Mouse (Mus musculus): ENCODE results near the gene Gm11077. TPM values are rescaled to one million over a fixed set of nuclear protein-coding genes. Genes with fewer than 3 reads are reported as not detected.

Gm11077 gene
- polyA plus RNA-seq (2016; fragmentation: Nextera tagmentation; extraction: Ambion mirVana): not detected in 2 replicates

DNA sequence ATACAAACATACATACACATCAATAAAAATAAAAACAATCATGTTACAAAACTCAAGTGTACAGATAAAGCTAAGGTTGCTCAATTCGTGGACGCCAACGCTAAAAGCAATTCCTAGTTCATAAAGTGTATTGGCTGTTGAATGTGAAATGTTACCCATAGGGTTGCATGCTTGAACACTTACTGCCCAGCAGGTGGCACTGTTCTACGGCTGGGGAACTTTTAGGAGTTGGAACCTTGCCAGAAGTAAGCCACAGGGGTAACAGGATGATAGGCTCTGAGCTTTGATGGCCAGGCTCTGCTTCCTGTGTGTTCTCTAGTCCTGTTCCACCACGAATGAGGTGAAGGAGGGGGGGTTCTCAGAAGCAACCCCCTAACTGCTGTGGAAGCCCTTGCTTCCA is at the start of gene Gm11077:
Gene Gm11077, plus strand, starts transcription at position 13 of the 400 bp plus-strand sequence.
- H3K4me3 ChIP-seq: no peak within 1 kb of the TSS
- H3K4me1 ChIP-seq: 0 out of 2 replicates have a peak, but pooled peaks cover 2% of the 10 kb centered on the region
- peaks cover 3% of the 10 kb centered on the region; the same call in 1 of the 2 replicates for H3K9me3 ChIP-seq
- 89% methylated on average over 5 of the region's 5 CpGs for WGBS
- H3K36me3 ChIP-seq: no peaks in the 10 kb centered on the region
- no peak within 1 kb of the TSS for H3K27ac ChIP-seq
- DNase-seq (ENCODE audit: low spot score): no peak
- H3K27me3 ChIP-seq (ENCODE audit: insufficient read depth, poor library complexity, severe bottlenecking): no peaks in the 10 kb centered on the region

DNA sequence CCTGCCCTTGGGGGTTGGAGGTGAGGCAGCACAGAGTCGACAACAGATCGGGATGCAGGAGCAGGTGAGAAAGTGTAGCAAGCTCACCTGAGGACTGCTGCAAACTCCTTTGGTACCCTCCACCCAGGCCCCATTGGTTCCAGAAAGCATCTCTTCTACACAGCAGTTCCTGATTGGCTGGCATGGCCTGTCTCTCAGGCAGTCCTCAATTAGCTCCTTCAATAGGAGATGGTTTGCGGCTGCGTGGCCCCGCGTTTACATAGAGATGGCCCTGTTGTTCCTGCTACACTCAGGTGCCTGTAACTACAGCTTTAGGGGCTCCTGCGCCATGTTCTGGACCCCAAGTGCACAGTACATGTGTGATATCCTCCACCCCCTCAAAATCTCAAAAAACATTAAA is 48.4 kb upstream of the Gm11077 start:
- WGBS: 54% methylated on average over 7 of the region's 7 CpGs
- Histone ChIP-seq H3K4me1 (peaks cover 41% of the 10 kb centered on the region), H3K9me3 (no peaks in the 10 kb centered on the region), H3K36me3 (no peaks in the 10 kb centered on the region), H3K27ac (no peak overlapping the region), H3K4me3 (no peak overlapping the region), H3K27me3 (ENCODE audit: insufficient read depth, poor library complexity, severe bottlenecking) (no peaks in the 10 kb centered on the region)
- DNase-seq (ENCODE audit: low spot score): no peak

DNA sequence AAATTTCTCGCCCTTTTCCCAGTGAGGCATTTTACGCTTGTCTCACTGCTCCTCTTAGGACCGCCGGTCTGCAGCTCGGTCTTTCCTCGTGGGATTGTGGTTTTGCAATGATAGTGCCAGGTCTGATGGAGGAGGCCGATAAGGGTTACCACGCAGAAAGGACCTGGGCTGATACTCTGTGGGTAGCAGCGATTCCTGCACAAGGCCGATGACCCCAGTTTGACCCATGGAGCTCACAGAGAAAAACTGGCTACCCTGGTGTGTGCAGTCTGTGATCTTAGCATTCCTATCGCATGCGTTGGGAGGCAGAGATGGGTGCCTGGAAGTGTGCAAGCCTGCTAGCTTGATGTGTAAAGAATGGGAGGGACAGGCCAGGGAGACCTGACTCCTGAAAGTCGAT is 46.3 kb upstream of the Gm11077 start:
- Histone ChIP-seq H3K9me3 (no peaks in the 10 kb centered on the region), H3K4me1 (peaks cover 38% of the 10 kb centered on the region), H3K36me3 (no peaks in the 10 kb centered on the region), H3K27me3 (ENCODE audit: insufficient read depth, poor library complexity, severe bottlenecking) (no peaks in the 10 kb centered on the region), H3K4me3 (no peak overlapping the region), H3K27ac (0 out of 2 replicates have a peak overlapping the region, but pooled peaks have one; percentile 36)
- 40% methylated on average over 13 of the region's 13 CpGs for WGBS
- DNase-seq (ENCODE audit: low spot score): no peak

DNA sequence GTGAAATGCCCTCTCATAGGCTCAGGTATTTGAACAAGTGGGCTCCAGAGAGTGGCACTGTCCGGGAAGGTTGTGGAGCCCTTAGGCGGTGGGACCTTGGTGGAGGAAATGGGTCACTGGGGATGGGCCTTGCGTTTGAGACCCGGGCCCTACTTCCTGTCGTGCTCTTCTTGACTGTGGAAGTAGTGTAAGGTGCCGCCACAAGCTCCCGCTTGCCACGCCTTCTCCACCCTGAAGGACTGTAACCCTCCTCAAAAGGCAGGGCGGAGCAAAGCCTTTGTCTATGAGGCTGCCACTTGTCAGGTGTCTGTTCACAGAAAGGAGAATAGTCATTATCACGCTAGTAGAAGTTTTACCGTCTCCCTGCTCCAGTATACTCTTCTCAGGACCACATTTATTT is 44.7 kb upstream of the Gm11077 start:
- WGBS: 84% methylated on average over 11 of the region's 11 CpGs
- peaks cover 27% of the 10 kb centered on the region for H3K4me1 ChIP-seq
- H3K27ac ChIP-seq: no peak overlapping the region

DNA sequence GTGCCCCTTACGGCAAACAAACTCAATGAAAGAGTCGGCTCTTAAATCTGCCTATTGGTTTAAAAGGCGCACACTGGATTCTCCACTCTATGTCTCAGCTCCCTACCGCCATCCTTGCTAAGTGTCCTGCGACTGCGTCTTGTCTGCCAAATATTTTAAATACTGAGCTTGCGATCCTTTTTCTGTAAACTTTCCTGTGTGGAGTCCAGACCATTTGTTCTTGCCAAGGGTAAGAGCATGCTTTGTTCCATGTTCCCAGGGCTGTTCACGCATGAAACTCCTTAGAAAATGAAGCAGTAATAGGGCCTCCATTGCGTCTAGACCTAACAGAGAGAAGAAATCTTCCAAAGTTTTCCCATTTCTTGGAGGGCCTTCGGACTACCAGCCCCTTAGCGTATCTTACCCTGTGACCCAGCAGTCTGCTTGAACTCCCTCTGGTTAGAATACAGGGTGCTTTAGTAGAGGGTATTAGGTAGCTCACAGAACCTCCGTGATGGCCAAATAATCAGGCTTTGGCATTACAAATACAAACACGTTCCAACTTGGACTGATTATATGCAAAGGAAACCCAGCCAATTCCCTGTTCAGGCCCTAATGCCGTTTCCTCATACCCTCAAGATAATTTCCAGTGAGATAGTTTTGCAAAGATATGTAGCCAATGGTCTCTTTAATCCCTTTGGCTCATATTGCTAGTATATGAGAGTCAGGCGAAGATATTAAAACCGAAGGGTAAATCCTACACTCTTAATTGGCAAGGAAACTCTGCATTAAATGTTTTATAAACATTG is 39.3 kb upstream of the Gm11077 start:
- WGBS: 86% methylated on average over 16 of the region's 16 CpGs
- Histone ChIP-seq H3K4me1 (no peaks in the 10 kb centered on the region), H3K27me3 (ENCODE audit: insufficient read depth, poor library complexity, severe bottlenecking) (no peaks in the 10 kb centered on the region), H3K9me3 (no peaks in the 10 kb centered on the region), H3K4me3 (no peak overlapping the region), H3K27ac (no peak overlapping the region), H3K36me3 (no peaks in the 10 kb centered on the region)
- DNase-seq (ENCODE audit: low spot score): no peak

More for the DNA sequence above, 44.7 kb upstream of the Gm11077 start:
- Histone ChIP-seq H3K4me3 (no peak overlapping the region), H3K36me3 (no peaks in the 10 kb centered on the region), H3K9me3 (no peaks in the 10 kb centered on the region), H3K27me3 (ENCODE audit: insufficient read depth, poor library complexity, severe bottlenecking) (no peaks in the 10 kb centered on the region)
- no peak for DNase-seq (ENCODE audit: low spot score)

DNA sequence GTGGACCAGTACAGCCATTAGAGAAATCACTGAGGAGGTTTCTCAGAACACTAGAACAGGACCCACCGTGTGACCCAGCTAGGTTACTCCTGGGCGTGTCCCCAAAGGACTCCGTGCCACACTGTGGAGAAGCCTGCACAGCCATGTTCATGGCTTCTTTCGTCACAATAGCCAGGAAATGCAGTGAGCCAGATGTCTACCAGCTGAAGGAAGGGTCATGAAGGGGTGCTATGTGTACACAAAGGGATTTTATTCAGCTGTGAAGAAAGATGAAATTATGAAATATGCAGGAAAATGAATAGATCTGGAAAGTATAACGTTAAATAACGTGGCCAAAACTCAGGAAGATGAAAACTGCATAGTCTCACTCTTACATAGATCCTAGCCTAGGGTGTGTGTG is 36.9 kb upstream of the Gm11077 start:
- H3K27ac ChIP-seq: no peak overlapping the region
- no peaks in the 10 kb centered on the region for H3K36me3 ChIP-seq
- DNase-seq (ENCODE audit: low spot score): no peak
- H3K9me3 ChIP-seq: no peaks in the 10 kb centered on the region
- H3K4me3 ChIP-seq: no peak overlapping the region
- WGBS: 87% methylated on average over 6 of the region's 6 CpGs
- H3K27me3 ChIP-seq (ENCODE audit: insufficient read depth, poor library complexity, severe bottlenecking): no peaks in the 10 kb centered on the region
- no peaks in the 10 kb centered on the region for H3K4me1 ChIP-seq

DNA sequence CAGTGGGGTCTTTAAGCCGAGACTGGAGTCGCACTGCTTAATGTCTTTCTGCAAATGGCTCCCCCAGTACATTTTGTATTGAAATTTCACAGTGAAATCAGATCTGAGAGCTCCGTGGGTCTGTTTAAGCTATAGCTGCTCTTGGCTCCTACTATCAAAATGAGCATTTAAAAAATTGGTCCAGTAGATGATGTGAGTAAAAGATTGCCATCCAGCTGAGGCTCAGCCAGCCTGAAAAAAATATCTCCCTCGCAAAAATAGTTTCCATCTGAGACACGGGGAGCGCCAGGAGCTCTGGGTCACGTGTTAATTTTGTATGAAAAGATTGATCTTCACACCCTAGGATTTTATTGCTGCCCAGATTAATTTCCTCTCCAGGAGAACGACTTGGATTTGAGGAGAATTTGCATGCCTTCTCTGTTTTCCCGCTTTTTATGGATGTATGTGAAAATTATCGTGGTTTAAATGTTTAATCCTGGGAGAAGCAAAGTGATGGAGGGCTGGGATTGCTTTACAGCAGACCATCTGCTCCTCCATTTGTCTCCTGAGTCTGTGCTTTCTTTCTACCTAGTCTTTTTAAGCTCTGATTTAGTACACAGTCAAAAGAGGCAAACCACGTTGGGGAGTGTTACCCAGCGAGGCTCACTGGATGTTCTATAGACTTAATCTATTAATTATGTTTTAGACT is 32.7 kb upstream of the Gm11077 start:
- no peaks in the 10 kb centered on the region for H3K27me3 ChIP-seq (ENCODE audit: insufficient read depth, poor library complexity, severe bottlenecking)
- no peaks in the 10 kb centered on the region for H3K9me3 ChIP-seq
- H3K4me1 ChIP-seq: no peaks in the 10 kb centered on the region
- no peak overlapping the region for H3K4me3 ChIP-seq
- WGBS: 78% methylated on average over 12 of the region's 12 CpGs
- no peak overlapping the region for H3K27ac ChIP-seq
- no peak for DNase-seq (ENCODE audit: low spot score)
- no peaks in the 10 kb centered on the region for H3K36me3 ChIP-seq

DNA sequence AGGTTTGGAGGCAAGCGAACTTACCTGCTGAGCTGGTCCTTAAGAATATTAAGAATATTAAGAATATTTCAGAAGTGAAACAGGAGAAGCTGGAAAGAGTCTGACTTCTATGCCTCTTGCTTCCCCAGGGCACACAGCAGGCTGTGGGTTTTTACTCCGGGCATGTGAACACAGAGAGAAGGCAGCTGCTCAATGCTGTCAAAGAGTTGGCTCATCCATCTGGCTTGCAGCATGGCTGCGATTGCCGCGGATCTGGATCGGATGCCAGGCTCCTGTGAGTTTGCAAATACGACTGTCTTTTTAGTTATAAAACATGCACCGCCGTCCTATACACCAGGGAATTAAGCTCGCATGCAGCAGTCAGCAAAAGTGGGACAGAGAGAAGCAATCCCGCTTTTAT is 31.1 kb upstream of the Gm11077 start:
- H3K27me3 ChIP-seq (ENCODE audit: insufficient read depth, poor library complexity, severe bottlenecking): no peaks in the 10 kb centered on the region
- whole genome bisulfite sequencing: 91% methylated on average over 11 of the region's 11 CpGs
- H3K9me3 ChIP-seq: no peaks in the 10 kb centered on the region
- H3K4me1 ChIP-seq: no peaks in the 10 kb centered on the region
- H3K4me3 ChIP-seq: no peak overlapping the region
- no peak overlapping the region for H3K27ac ChIP-seq
- no peak for DNase-seq (ENCODE audit: low spot score)
- no peaks in the 10 kb centered on the region for H3K36me3 ChIP-seq

DNA sequence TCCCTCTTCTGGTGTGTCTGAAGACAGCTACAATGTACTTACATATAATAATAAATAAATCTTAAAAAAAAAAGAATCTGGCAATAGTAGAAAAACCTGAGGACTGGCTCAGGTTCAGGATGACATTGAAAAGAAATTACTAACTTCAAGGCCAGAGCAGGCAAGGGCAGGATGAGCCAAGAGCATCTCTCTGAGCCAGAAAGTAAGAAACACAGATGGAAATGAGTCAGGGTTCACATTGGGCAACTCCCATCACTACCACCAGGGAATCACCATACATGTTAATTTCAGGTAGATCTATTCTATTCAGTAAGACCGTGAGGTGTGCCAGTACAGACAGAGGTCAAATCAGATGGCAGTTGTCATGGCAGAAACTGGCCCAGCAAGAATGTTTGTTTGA is 30.5 kb upstream of the Gm11077 start:
- Histone ChIP-seq H3K9me3 (no peaks in the 10 kb centered on the region), H3K4me3 (no peak overlapping the region), H3K27ac (no peak overlapping the region), H3K4me1 (no peaks in the 10 kb centered on the region), H3K27me3 (ENCODE audit: insufficient read depth, poor library complexity, severe bottlenecking) (no peaks in the 10 kb centered on the region), H3K36me3 (no peaks in the 10 kb centered on the region)
- 97% methylated on average over 1 of the region's 1 CpGs for WGBS
- DNase-seq (ENCODE audit: low spot score): no peak

DNA sequence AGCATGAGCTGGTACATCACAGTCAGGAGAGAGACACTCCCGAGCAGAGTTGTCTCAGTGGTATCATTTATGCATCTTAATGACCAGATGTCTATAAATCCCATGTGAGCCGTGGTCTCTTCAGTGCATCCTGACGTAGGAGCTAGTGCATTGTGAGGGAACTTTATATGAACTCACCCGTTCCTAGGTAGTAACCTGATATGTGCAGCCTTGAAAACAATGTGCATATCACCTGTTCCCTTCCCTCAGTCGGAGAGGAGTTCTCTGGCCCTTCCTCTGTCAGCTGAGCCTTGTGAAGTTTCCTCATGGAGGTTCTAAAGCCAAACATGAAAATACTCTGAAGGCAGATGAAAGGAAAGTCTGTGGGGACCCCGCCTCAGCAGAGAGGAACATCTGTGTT is 27.8 kb upstream of the Gm11077 start:
- Histone ChIP-seq H3K9me3 (no peaks in the 10 kb centered on the region), H3K27me3 (ENCODE audit: insufficient read depth, poor library complexity, severe bottlenecking) (no peaks in the 10 kb centered on the region), H3K4me1 (no peaks in the 10 kb centered on the region), H3K27ac (no peak overlapping the region), H3K4me3 (no peak overlapping the region), H3K36me3 (no peaks in the 10 kb centered on the region)
- DNase-seq (ENCODE audit: low spot score): no peak
- WGBS: 83% methylated on average over 6 of the region's 6 CpGs

DNA sequence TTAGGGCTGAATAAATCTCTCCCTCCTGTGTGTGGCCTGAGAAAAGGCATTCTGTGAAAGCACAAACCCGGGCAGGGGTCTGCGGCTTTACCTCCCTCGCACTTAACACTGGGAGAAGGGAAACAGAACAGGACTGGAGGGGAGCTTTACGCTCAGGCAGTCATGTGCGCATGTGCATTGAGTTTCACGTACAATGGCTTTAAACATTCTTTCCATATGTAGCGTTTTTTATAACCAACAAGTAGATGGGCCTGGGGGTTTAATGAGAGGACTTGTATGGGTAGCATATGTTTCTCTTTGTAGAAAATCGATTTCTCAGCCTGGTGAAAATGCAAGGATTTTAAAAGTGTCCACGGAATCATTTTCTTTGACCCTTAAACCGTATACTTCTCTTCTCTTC is 24.0 kb upstream of the Gm11077 start:
- WGBS: 85% methylated on average over 10 of the region's 10 CpGs
- Histone ChIP-seq H3K4me1 (peaks cover 10% of the 10 kb centered on the region; the same call in 1 of the 2 replicates), H3K27me3 (ENCODE audit: insufficient read depth, poor library complexity, severe bottlenecking) (no peaks in the 10 kb centered on the region), H3K27ac (no peak overlapping the region), H3K36me3 (no peaks in the 10 kb centered on the region), H3K4me3 (no peak overlapping the region), H3K9me3 (no peaks in the 10 kb centered on the region)
- DNase-seq (ENCODE audit: low spot score): no peak

DNA sequence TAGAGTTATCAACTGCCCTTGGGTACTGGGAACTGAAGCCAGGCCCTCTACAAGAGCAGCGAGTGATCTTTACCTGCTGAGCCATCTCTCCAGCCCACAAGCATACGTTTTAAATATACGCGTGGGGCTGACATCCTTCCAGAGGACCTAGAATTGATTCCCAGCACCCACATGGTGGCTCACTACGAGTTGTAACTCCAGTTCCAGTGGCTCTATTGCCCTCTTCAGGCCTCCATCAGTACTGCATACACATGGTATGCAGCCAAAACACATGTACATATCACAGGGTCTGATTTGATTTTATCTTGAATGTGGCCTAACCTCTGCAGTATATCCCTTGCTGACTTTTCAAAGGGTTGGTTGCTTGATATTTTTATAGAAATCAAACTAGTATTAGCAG is 23.0 kb upstream of the Gm11077 start:
- Histone ChIP-seq H3K27me3 (ENCODE audit: insufficient read depth, poor library complexity, severe bottlenecking) (no peaks in the 10 kb centered on the region), H3K4me1 (peaks cover 10% of the 10 kb centered on the region; the same call in 1 of the 2 replicates), H3K9me3 (no peaks in the 10 kb centered on the region), H3K4me3 (no peak overlapping the region), H3K36me3 (no peaks in the 10 kb centered on the region), H3K27ac (no peak overlapping the region)
- 92% methylated on average over 5 of the region's 5 CpGs for WGBS
- DNase-seq (ENCODE audit: low spot score): no peak

DNA sequence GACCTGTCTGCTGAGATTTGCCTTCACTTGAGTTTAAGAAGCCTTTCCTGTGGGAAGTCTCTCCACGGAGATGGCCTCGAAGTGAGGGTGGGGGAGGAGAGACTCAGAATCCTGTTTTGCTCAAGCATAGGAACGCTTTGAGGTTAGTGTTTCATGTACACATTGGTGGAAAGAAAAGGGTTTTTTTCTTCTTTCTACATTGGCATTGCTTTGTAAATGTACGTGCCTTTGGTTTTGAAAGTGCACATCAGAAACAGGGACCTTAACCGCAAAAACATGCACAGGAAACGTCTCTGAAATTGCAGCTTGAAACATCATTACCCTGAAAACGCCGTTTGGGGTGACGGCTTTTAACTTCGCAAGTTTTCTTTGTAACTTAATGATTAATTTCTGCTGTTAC is 21.0 kb upstream of the Gm11077 start:
- 77% methylated on average over 10 of the region's 10 CpGs for WGBS
- Histone ChIP-seq H3K9me3 (no peaks in the 10 kb centered on the region), H3K27ac (no peak overlapping the region), H3K4me3 (no peak overlapping the region), H3K4me1 (peaks cover 10% of the 10 kb centered on the region; the same call in 1 of the 2 replicates), H3K36me3 (no peaks in the 10 kb centered on the region), H3K27me3 (ENCODE audit: insufficient read depth, poor library complexity, severe bottlenecking) (no peaks in the 10 kb centered on the region)
- DNase-seq (ENCODE audit: low spot score): no peak
